8 mouse cellular contexts compared by ENCODE assay signal in the genomic region with DNA sequence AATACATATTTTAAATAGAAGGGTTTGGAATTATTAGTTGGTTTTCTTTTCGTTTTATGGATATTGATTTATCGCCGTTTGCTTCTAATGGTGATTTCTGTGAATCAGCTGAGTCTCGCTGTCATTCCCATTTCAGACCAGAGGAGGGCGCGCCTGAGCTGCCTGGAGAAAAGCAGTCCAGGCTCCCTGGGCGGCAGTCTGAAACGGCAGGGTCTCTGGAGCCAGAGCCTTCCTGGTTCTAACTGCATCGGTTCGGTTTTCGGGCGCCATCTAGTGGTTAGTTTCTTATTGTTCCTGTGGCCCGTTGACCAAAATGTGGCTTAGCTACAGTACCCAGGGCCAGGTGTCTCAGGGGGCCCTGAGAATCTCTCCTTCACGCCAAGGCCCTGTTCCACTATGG. TPM values are rescaled to one million over a fixed set of nuclear protein-coding genes. Genes with fewer than 3 reads are reported as not detected.
DNase-seq lines count a peak whose midpoint lies in the region; ATAC-seq lines count a peak whose summit lies in the region.

No protein-coding gene starts in this region.

- H3K27me3 ChIP-seq in intestine, embryonic 14.5 days (replicated peaks; ENCODE audit: control insufficient read depth, insufficient read depth, low read length), result no peaks in the 10 kb centered on the region

- DNase-seq in adrenal gland, adult 2 months, result peak; percentile 90
- peak; percentile 87 for DNase-seq in embryo, embryonic 11.5 days (ENCODE audit: low read depth, low spot score)
- DNase-seq in gastrocnemius, postnatal 36 days, result peak; percentile 83 to 91
- DNase-seq in intestine, embryonic 14.5 days (ENCODE audit: low spot score), result peak; percentile 92
- peak; percentile 92 to 94 for DNase-seq in left cerebral cortex, postnatal 10 days (ENCODE audit: extremely low spot score in 1 of 2, low spot score in 2 of 2)
- peak; percentile 95 for DNase-seq in mesoderm, embryonic 11.5 days (ENCODE audit: low read depth, low spot score)
- DNase-seq in right cerebral cortex, postnatal 25 days, result peak; percentile 87
- DNase-seq in urinary bladder, postnatal 36 days (ENCODE audit: low spot score in 2 of 2), result peak; percentile 85 to 91

- H3K4me3 ChIP-seq in intestine, embryonic 14.5 days (ENCODE audit: low read depth, low read length), result no peak overlapping the region

- ATAC-seq in intestine, embryonic 14.5 days (replicated peaks; ENCODE audit: low FRiP score, low TSS enrichment, low read depth), result peak; percentile 72

- no peak overlapping the region for H3K9ac ChIP-seq in intestine, embryonic 14.5 days (ENCODE audit: low read length)

- no peak overlapping the region for H3K27ac ChIP-seq in intestine, embryonic 14.5 days (ENCODE audit: low read depth)

- WGBS in intestine, embryonic 14.5 days, result 8% methylated on average over 14 of the region's 14 CpGs

- H3K4me2 ChIP-seq in intestine, embryonic 14.5 days (ENCODE audit: low read length), result no peak overlapping the region

- no peaks in the 10 kb centered on the region; the same call in 1 of the 2 replicates for H3K9me3 ChIP-seq in intestine, embryonic 14.5 days (ENCODE audit: control insufficient read depth, low read length)

- H3K4me1 ChIP-seq in intestine, embryonic 14.5 days (replicated peaks; ENCODE audit: control insufficient read depth, insufficient read depth, low read length), result peaks cover 3% of the 10 kb centered on the region; the same call in 1 of the 2 replicates

- H3K36me3 ChIP-seq in intestine, embryonic 14.5 days (ENCODE audit: control insufficient read depth, insufficient read depth, low read length), result peaks cover 5% of the 10 kb centered on the region; the same call in 1 of the 2 replicates

- intact Hi-C loops in gastrocnemius, postnatal 36 days (cut with DNase I), result no loop called here
- intact Hi-C loops in left cerebral cortex, postnatal 10 days (cut with DNase I), result no loop called here

RNA-seq across cellular contexts. Expression of a gene that starts 7.8 kb away (rescaled TPM):
- total RNA-seq in adrenal gland, adult 2 months (2021), result 10 to 100 TPM; 37.9 to 49.2 TPM
- polyA plus RNA-seq in adrenal gland, adult 2 months (2012; rRNA removed), result 17.9 and 26.7 TPM in 2 replicates
- 1 to 10 TPM; 2.6 to 2.7 TPM for total RNA-seq in gastrocnemius, postnatal 36 days (2021)
- polyA plus RNA-seq in intestine, embryonic 14.5 days (2014; fragmentation: Nextera tagmentation; extraction: Ambion mirVana), result 7.8 and 7.9 TPM in 2 replicates
- 10 to 100 TPM; 16.5 to 16.9 TPM for total RNA-seq in left cerebral cortex, postnatal 10 days (2021)

Comparison
In these comparisons a context has a peak if more than half of its experiments do, and no peak if none do; other contexts are left out.
1. RNA of a gene that starts 7.8 kb away (total RNA-seq): 37.9 to 49.2 TPM in adrenal gland, adult 2 months and 16.5 to 16.9 TPM in left cerebral cortex, postnatal 10 days; 2.6 to 2.7 TPM in gastrocnemius, postnatal 36 days; every median in the first group is over 4 times any median in the second.
2. Peak in every context shown above with its lines, with median percentiles within 50 percentile points of each other: DNase-seq.